Mouse (Mus musculus) granulocyte monocyte progenitor cell, adult 5-6 weeks (primary cell): ENCODE measurements around the gene Mfn1. TPM values are rescaled to one million over a fixed set of nuclear protein-coding genes. Genes with fewer than 3 reads are reported as not detected.

Source experiments
- ATAC-seq: replicated peaks from 2 replicates; pipeline ENCODE4 v1.8.0; 2016; ENCODE audit warnings: mild to moderate bottlenecking, moderate TSS enrichment, inconsistent platforms; ENCODE audit not compliant: poor library complexity, severe bottlenecking
- total RNA-seq, 2 experiments: library from RNA; stranded (forward) in 1 of 2; stranded (reverse) in 1 of 2; fragments of 200-712, 200-1000 nt in 1 of 2; fragments of >200 nt in 1 of 2; fragmentation: Nextera tagmentation in 1 of 2; gene quantifications; 2 replicates each; pipeline ENCODE4 v1.2.3; 2014 to 2017

The Mfn1 gene
- total RNA-seq, 2 experiments from 2014 or later, result 8.9 to 101 TPM

DNA sequence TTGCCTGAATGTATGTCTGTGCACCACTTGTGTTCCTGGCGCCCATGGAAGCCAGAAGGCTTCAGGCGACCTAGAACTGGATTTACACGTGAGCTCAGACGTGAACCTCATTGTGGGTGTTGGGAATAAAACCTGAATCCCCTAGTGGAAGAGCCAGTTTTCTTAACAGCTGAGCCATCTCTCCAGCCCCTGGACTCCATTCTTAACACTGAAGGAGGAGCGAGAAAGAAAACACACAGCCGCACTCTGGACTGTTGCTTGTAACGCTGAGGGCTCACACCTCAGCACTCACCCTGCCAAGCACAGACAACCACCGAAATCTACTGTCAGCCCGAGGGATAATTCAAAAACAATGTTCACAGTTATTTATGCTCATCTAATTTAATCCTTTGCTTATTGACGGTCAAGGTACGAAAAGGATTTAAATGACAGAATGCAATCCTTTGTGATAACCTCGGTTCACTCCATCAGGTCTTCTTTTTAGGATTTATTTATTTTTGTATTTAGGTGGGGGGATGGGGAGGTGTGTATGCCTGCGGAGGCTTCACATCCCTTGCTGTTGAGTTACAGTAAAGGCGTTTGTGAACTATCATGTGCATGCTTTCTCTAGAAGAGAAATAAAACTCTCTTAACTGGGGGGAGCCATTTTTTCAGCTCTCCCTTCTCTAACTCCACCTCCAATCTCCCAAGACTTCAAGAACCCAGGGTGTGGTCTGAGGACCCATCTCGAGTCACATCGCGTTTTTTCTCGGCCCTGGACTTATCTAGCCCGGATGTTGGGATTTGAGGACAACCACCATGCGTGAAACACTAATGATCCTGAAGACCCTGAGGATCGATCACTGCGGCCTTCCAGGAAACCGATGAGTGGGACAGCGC is 19.5 kb upstream of the Mfn1 start, which contains the start of gene Zfp639:
TSS of gene Zfp639 (plus strand) at position 764 of the 879 bp plus-strand sequence.
- ATAC-seq, result no peak; the same call in 1 of the 2 replicates

DNA sequence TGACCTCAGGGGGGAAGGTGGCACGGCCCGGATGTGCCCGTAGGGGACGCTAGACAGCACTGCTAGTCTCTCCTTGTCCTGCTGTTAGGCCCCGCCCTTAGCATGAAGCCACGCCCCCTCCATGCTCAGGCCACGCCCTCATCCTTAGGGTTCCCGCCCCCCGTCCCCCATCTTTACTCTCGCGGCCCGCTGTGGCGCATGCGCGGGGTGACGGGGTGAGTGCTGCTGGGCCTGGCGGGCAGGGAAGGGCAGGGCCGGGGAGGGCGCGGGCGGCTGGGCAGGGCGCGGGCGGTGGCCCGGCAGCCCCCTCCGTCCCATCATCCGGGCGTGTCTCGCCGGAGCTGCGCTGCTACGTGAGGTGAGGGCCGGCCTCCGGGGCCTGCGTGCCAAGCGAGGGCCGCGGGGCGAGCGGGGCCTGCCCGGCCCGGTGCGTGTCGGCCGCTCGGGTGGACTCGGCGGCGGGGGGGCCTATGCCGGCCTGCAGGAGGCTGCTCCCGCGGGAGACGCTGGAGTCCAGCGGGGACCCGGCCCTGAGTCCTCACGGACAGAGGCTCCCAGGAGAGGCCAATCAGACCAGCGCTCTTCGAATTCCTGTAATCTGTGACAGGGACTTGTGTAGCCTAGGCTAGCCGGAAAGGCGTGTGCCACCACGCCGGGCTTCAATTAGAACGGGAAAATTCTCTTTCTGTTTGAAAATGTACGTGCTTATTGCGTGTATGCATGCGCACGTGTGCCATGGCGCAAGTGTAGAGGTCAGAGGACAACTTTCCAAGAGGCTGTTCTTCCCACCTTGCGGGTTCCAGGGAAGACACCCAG is 18.7 kb upstream of the Mfn1 start:
- ATAC-seq, result peak; percentile 85

DNA sequence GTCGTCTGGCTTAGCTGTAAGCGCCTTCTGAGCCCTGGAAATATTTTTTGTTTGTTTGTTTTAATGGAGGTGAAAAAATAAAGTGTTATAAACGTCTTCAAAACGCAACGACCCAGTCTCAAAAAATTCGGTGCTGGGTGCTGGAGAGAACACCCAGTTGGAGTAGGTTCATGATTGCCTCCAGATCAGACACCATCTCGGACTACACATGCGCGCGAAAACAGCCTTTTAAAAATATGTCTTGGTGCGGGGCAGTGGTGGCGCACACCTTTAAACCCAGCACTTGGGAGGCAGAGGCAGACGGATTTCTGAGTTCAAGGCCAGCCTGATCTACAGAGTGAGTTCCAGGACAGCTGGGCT is 18.1 kb upstream of the Mfn1 start:
- ATAC-seq, result no peak

DNA sequence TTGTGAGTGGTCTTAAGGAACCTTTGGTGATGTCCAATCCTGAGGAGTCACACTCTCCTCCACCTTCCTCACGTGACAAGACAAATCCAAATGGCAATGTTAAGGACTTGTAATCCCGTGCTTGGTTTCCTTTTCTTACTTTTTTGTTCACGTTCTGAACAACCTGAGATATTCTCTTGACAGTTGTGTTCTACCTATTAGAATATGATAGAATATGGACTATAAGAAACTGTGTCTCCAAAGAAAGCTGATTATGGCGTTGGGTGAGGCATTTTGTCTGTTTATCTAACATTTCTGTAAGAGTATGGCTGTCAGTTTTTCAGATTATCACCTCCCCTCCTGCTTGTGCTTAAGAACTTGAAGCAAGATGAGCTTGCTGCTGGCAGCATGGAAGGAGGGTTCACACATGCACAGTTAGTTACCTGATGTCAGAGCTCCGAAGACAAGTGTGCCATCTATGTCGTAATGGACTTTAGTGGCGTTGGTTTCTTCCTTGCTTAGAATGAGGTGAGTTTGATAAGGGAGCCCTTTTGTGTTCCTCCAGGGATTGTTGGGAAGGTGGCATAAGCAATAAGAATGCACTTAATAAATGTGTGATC is 16.5 kb upstream of the Mfn1 start:
- no peak for ATAC-seq

DNA sequence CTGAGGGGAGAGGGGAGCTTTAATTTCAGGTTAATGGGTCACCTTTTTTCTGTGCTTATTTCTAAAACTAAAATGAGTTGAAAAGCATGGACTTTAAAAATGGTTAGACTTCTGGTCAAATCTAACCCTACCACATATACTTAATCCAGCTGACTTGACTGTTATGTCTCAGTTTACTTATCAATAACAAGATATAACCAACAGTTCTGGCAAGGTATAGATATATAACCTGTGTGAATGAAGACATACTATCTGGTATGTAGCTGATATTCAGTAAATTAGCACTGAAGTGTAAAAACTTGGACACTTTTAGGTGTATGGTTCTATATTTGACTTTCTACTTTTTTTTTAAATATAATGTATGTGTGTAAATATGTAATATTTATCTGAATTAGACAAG is 15.7 kb upstream of the Mfn1 start:
- no peak for ATAC-seq

DNA sequence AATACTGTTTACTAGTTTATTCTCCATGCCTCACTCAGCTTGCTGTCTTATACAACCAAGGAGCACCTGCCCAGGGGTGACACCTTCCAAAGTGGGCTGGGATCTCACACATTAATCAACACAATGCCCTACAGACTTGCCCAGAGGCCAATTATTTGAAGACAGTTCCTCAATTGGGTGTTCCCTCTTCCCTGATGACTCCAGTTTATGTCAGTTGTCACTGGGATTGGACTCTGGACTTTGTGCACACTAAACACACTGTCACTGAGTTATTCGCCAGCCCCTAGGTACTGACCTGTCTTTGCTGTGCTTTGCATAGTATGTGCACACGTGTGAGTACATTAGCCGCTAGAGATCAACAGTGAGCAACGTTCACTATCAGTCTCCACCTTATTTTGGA is 2.1 kb upstream of the Mfn1 start:
- no peak for ATAC-seq

DNA sequence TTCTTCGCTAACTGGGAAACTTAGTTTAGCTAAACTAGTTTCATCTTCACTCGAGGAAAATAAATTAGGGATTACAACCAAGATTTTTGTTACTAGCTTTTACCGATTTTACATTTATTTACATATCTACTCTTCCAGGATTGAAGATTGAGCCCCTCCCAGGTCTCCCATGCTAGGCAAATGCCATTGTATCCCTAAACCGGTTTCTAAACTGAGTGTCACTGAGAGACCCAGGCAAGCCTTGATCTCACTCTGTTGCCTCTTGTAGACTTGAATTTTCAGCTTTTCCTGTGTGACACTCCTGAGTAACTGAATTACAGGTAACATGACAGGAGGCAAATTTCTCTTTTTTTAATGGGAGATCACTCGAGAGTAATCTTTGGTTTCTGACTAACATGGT is 776 bp downstream of the Mfn1 start:
- no peak for ATAC-seq

DNA sequence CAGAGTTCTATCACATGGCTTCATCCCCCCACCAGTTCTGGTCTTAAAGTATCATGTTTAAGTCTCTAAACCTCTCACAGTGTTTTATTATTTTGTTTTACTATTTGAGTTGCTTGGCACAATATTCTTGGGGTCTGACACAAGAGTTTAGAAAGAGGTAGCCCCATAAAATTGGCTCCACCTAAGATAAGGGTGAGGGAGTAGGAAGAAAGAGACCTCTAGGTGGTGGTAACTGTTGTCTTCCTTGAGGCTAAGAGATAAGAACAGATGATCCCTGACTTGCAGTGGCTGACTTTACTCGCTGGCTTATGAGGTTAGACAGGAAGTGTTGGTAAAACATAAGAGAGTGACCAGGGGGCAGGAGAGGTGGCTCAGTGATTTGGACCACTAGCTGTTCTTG is 6.4 kb downstream of the Mfn1 start:
- ATAC-seq, result no peak

DNA sequence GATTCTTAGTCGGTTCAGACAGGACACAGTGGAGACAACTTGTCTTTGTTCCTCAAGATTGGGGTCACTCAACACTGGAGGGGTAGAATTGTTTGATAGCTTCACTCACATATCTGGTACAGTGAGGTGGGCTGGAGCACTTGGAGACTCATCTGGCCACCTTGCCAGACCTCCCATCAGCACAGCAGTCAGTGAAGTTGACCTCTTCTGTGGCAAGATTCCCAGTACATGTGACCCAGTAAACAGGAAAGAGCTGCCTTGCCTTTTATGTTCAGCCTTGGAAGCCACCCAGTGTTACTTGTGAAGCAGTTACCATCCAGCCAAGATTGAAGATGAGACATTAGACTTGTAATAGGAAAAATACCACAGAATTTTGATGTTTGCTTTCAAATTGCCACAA is 8.3 kb downstream of the Mfn1 start:
- no peak for ATAC-seq

DNA sequence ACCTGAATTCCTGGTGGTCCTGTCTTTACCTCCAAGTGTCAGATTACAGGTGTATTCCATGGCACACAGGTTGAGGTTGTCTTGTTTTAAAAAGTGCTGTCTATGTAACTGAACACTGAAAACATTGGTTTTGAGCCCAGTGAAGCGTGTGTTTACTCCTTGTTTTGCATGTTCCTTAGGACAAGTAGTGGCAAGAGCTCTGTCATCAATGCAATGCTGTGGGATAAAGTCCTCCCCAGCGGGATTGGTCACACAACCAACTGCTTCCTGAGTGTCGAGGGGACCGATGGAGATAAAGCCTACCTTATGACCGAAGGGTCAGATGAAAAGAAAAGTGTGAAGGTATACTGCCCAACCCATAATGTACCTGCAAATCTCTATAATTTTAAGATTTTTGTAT is 8.8 kb downstream of the Mfn1 start:
- no peak for ATAC-seq

DNA sequence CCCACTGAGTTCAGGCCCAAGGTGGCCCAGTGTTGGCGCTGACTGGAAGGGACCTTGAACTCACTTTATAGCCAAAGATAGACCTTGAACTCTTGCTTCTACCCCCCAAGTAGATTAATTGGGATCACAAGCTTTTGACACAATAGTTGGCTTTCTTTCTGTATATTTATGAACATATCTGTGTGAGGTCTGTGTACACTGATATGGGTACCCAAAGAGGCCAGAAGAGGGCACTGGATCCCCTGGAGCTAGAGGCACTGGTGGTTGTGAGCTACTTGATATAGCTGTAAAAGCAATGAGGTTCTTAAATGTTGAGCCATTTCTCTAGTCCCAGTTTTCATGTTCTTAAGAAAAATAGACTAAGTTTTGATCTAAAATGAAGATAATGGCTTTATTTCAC is 23.8 kb downstream of the Mfn1 start:
- no peak; the same call in 1 of the 2 replicates for ATAC-seq

DNA sequence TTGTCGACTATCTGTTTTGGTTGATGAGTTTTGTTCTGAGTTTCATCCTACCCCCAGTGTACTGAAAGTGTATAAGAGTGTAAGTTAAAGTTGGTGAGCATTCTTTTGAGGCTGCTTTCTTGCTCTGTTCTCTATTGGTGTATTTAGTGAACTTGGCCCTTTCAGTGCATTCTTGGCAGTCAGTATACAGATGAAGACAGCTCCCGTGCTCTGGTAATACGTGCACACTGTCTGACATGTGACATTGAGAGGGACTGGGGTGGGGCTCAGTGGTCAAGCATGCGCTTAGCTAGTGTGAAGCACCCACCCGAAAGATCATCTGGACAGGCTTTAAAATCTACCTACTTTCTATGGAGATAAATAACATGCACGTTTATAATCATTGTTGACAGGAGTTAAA is 34.1 kb downstream of the Mfn1 start:
- no peak for ATAC-seq

DNA sequence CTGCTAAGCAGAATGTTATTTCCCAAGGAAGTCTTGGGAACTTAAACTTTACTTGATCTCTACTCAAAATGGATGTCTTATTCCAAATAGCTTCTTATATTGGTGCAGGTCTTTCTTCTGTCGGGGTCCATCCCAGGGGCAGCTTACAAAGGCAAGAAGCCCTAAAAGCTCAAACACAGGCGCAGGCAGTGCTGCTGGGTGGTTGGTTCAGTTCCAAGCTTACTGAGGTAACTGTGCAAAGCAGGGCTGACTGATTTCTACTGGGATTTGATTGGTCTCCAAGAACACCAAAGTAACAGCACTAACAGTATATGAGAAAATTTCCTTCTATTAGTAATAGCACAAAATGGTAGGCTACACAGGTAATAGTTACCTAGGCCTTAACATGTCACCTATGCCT is 43.8 kb downstream of the Mfn1 start:
- ATAC-seq, result no peak

DNA sequence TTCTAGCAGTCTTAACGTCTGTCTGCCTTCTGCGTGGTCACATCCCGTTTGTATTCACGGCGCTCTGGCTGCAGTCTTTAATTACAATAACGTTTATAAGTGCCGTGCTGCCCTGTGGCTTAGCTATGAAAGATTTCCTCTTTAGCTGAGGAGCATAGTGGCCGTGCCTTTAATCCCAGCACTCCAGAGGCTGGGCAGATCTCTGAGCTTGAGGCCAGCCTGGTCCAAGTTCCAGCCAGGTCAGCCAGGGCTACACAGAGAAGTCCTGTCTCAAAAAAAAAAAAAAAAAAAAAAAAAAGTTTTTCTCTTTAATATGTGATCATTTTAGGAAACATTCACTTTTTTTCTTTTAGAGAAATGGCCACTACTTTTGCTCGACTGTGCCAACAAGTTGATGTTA is 44.6 kb downstream of the Mfn1 start:
- no peak for ATAC-seq

DNA sequence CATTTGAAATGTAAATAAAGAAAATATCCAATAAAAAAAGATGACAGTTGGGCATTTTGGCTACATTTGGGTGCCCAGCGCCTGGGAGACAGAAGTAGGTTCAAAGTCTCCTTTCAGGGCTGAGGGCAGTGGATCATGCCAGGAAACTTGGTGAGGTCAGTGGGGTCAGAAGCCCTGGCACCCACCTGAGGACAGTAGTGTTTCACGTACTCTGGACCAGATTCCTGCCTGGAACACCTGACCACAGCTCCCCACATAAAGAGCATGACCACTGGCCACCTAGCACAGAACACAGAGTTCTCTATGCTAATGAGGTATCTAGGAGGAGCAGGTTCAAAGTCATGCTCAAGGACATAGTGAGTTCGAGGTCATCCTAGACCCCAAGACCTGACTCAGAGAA is 45.9 kb downstream of the Mfn1 start:
- no peak for ATAC-seq

DNA sequence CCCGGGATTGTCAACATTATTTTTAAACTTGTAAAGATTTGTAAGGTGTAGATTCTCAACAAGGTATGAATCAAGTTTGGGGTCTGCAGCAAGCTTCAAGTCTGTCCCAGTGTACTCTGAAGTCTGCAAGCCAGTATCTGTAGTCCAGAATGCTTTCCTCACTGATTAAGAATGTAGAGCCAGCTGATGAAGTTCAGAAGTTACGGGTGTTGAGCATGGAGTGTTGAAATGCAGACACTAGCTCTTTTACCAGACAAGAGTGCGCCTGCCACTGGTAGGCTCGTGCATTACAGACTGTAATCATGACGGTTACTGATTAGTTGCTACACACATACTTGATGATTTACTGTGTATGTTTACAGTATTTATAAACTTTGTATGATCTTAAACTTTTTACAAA is 49.5 kb downstream of the Mfn1 start:
- ATAC-seq, result no peak

DNA sequence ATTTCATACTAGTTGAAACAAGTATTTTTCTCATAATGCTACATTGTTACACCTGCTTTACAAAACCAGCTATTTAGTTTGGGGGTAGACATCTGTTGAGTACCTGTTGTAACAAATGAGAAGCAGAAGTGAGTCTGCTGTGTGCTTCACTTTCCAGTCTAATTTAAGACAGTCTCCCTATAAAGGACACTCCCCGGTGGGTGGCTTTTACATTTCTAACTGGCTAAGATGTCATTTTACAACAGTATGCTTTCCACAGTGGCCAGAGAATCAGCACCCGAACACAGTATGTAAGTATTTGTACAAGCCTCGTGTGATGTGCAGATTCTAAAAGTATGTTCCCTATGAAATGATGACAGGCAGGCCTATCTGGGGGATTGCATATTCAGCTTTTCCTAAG is 51.5 kb downstream of the Mfn1 start:
- no peak for ATAC-seq

DNA sequence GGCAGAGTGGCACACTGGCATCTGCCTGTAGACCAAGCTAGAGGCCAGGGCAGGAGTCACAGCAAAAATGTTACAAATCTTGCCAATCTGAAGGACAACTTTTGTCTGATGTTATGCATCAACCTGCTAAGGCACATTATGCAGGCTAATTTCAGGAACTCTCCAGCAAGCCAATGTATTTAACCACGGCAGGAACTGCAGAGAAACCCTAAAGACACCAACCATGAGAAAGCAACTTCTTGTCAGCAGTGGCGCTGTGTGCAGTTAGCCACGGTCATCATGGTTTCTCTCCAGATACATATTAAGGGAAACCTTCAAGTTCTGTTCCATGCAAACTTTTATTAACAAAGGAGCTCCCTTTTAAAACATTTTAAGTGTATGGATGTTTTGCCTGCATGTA is 52.6 kb downstream of the Mfn1 start:
- ATAC-seq, result no peak

DNA sequence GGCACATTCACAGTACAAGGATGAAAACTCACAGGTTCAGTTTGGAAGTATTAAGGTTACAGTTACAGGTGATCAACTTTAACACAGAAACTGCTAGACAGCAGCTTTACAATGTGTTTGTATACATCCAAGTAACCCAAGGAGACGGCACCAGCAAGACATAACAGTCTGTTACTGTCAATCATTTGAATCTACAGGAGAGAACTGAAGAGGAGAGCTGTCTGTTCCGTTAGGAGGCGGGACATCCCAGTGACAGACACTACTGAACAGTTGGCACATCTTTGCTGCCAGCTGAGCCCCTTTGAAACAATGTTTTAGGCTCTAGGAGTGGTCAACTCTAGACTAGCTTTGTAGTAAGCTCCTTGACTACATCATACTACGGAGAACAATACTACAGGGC is 54.2 kb downstream of the Mfn1 start:
- no peak for ATAC-seq

DNA sequence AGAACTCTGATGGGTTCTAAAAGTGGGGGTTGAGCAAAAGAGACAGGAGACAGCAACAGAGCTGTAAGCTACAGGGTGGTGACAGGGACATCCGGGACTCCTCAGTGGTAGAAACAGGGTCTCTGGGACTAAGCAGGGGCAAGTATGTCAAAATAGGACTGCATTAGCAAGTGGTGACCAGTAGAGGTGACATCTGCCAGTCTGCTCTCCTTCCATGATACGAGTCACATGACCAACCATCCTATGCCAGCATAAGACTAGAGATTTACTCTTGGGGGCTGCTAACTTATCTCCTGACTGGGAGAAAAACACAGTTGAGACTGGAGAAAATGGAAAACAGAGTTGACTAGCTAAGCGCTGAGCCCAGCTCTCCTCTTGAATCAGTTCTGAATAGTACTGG is 57.0 kb downstream of the Mfn1 start:
- no peak for ATAC-seq

DNA sequence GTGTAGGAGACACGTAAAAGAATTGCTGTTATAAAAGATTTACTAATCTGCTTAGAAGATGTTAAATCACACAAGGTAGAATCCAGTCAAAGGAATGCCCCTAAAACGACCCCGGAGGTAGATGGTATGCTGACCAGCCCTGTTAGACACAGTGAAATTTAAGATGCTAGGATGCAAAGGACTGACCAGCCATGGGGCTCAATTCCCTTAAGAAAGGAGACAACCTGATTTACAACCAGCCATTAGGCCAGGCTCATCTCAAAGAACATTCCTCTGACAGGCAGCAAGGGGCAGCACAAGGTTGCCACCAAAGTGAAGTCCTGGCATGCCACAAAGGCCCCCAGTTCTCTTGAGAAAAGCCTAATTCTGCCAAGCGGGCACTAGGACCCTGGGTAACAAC is 65.8 kb downstream of the Mfn1 start:
- no peak for ATAC-seq
